Mouse (Mus musculus) embryonic fibroblast, embryonic 13.5 days (primary cell): Measurements from ENCODE around the gene Bricd5.

Experiments
- CTCF ChIP-seq: IDR thresholded peaks from 2 replicates; pipeline ENCODE4 v1.5.1; 2011; ENCODE audit warnings: mild to moderate bottlenecking, control low read depth, low read length, moderate library complexity, borderline replicate concordance; ENCODE audit not compliant: insufficient read depth
- POLR2A ChIP-seq: IDR thresholded peaks from 2 replicates; pipeline ENCODE4 v1.6.1; 2011; ENCODE audit warnings: low read depth, mild to moderate bottlenecking, control low read depth, low read length, moderate library complexity

GRCm38 (mm10) chr17:24488186-24488661 lies 14.5 kb downstream of the Bricd5 start, which contains the start of gene Caskin1:
- TF ChIP-seq CTCF (no peak), POLR2A (no peak)
